Mouse (Mus musculus): ENCODE measurements around the gene Rnf222. TPM values are rescaled to one million over a fixed set of nuclear protein-coding genes. Genes with fewer than 3 reads are reported as not detected.

Rnf222 gene
- polyA plus RNA-seq, 1 experiment from 2014 or later = 0.11 TPM

DNA sequence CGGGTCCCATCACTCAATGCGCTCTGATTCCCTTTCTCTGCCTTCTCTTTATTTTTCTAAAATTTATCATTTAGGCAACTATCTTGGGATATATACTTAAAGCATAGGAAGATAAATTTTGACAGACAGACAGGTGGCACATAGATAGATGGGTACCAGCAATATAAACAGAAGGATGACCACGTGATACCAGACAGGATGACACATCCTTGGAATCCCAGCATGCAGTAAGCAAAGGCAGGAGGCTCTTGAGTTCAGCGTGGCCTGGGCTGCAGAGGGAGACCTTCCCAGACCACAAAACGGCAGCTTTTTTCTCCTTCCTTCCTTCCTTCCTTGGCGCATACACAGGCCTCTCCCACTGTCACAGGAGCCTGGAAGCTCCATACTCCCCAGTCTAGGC lies 9.5 kb downstream of the Rnf222 start:
- peaks cover 5% of the 10 kb centered on the region for H3K36me3 ChIP-seq (ENCODE audit: insufficient read depth)
- 54% methylated on average over 6 of the region's 6 CpGs for WGBS
- H3K27ac ChIP-seq (ENCODE audit: low read depth) = no peak overlapping the region
- H3K9ac ChIP-seq = no peak overlapping the region
- ATAC-seq (ENCODE audit: insufficient read depth) = no peak
- no peaks in the 10 kb centered on the region for H3K27me3 ChIP-seq (ENCODE audit: insufficient read depth, low read length)
- no peak overlapping the region for H3K4me2 ChIP-seq
- H3K4me1 ChIP-seq (ENCODE audit: insufficient read depth) = peaks cover 3% of the 10 kb centered on the region; the same call in 1 of the 2 replicates
- no peaks in the 10 kb centered on the region for H3K9me3 ChIP-seq (ENCODE audit: low read depth, low read length)
- H3K4me3 ChIP-seq (ENCODE audit: low read depth, low read length) = no peak overlapping the region
- TF ChIP-seq CTCF (IDR thresholded peaks at IDR 0.05; ENCODE audit: low read depth) = no peak
- no peak for DNase-seq

DNA sequence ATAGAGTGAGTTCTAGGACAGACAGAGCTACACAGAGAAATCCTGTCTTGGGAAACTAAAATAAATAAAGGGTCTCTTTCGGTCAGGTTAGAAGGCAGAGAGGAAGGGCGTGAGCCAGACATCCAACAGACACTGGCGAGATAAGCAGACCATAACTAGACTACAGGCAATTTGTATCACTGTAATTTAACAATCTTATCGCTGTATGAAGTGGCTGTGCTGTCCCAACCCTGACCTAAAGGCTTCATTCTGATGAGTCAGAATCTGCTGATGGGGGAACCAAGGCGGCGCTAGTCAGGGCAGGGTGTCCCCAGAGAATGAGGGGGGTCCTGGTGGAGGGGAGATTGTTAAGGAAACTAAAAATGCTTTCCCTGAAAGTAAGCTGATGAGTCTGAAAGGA lies 10.4 kb downstream of the Rnf222 start:
- WGBS = 71% methylated on average over 6 of the region's 6 CpGs
- DNase-seq = no peak

DNA sequence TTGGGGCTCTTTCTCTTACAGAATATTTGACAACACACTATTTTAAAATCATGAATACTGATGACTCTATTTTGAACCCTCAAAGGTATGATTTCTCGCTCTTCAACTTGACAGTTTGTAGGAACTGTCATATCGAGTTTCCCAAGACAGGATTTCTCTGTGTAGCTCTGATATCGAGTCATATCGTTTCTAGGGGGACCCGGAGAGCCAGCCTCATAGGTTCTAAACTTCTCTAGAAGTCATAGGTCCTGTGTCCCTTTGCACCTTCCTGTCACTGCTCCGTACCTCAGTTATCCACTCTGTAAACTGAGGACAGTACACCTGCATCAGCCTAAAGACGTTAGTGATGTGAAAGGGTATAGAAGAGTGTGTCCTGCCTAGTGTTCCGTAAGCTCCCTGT lies 11.5 kb downstream of the Rnf222 start:
- TF ChIP-seq CTCF (IDR thresholded peaks at IDR 0.05; ENCODE audit: low read depth) = no peak
- Histone ChIP-seq H3K27ac (ENCODE audit: low read depth) (no peak overlapping the region), H3K4me2 (no peak overlapping the region), H3K4me1 (ENCODE audit: insufficient read depth) (peaks cover 3% of the 10 kb centered on the region; the same call in 1 of the 2 replicates), H3K9ac (no peak overlapping the region), H3K9me3 (ENCODE audit: low read depth, low read length) (no peaks in the 10 kb centered on the region), H3K27me3 (ENCODE audit: insufficient read depth, low read length) (no peaks in the 10 kb centered on the region), H3K36me3 (ENCODE audit: insufficient read depth) (peaks cover 25% of the 10 kb centered on the region), H3K4me3 (ENCODE audit: low read depth, low read length) (no peak overlapping the region)
- DNase-seq (no peak), ATAC-seq (ENCODE audit: insufficient read depth) (no peak)
- WGBS = 83% methylated on average over 8 of the region's 8 CpGs

More for the DNA sequence above, 10.4 kb downstream of the Rnf222 start:
- H3K36me3 ChIP-seq (ENCODE audit: insufficient read depth) = peaks cover 15% of the 10 kb centered on the region
- no peak for TF ChIP-seq CTCF (IDR thresholded peaks at IDR 0.05; ENCODE audit: low read depth)
- H3K27me3 ChIP-seq (ENCODE audit: insufficient read depth, low read length) = no peaks in the 10 kb centered on the region
- peaks cover 3% of the 10 kb centered on the region; the same call in 1 of the 2 replicates for H3K4me1 ChIP-seq (ENCODE audit: insufficient read depth)
- H3K27ac ChIP-seq (ENCODE audit: low read depth) = no peak overlapping the region
- H3K4me2 ChIP-seq = no peak overlapping the region
- no peak for ATAC-seq (ENCODE audit: insufficient read depth)
- no peak overlapping the region for H3K9ac ChIP-seq
- H3K9me3 ChIP-seq (ENCODE audit: low read depth, low read length) = no peaks in the 10 kb centered on the region
- no peak overlapping the region for H3K4me3 ChIP-seq (ENCODE audit: low read depth, low read length)

DNA sequence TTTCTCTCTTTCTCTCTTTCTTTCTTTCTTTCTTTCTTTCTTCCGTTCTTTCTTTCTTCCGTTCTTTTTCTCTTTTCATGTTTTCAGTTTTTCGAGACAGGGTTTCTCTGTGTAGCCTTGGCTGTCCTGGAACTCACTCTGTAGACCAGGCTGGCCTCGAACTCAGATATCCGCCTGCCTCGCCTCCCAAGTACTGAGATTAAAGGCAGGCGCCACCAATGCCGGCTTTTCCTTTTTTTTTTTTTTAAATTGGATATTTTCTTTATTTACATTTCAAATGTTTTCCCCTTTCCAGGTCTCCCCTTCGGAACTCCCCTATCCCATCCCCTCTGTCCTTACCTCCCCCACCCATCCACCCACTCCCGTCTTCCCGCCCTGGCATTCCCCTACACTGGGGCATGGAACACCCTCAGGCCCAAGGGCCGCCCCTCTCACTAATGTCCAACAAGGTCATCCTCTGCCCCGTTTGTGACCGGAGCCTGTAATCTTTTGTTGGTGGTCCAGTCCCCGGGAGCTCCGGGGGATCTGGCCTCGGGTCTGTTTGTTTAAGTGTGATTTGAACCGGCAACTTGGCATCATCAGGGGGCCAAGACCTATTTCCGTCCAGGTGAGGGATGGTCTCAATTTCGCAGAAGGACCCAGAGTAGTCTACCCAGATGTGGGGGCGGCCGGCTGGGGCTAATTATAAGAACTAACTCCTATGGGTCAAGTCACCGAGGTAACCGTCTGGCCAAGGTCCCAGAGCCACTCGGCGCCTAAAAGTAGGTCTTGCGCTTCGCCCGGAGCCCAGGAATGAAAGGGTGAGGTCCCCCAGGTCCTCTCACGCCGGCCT lies 12.4 kb downstream of the Rnf222 start:
- ATAC-seq (ENCODE audit: insufficient read depth) = peak; percentile 41
- peaks cover 3% of the 10 kb centered on the region; the same call in 1 of the 2 replicates for H3K4me1 ChIP-seq (ENCODE audit: insufficient read depth)
- WGBS = 24% methylated on average over 31 of the region's 31 CpGs
- H3K9ac ChIP-seq = peak overlapping the region; percentile 99
- H3K36me3 ChIP-seq (ENCODE audit: insufficient read depth) = peaks cover 34% of the 10 kb centered on the region
- no peak for TF ChIP-seq CTCF (IDR thresholded peaks at IDR 0.05; ENCODE audit: low read depth)
- H3K9me3 ChIP-seq (ENCODE audit: low read depth, low read length) = no peaks in the 10 kb centered on the region
- H3K4me3 ChIP-seq (ENCODE audit: low read depth, low read length) = peak overlapping the region; percentile 96
- H3K27me3 ChIP-seq (ENCODE audit: insufficient read depth, low read length) = no peaks in the 10 kb centered on the region
- H3K27ac ChIP-seq (ENCODE audit: low read depth) = no peak overlapping the region
- peak overlapping the region; percentile 69 for H3K4me2 ChIP-seq
- no peak for DNase-seq

DNA sequence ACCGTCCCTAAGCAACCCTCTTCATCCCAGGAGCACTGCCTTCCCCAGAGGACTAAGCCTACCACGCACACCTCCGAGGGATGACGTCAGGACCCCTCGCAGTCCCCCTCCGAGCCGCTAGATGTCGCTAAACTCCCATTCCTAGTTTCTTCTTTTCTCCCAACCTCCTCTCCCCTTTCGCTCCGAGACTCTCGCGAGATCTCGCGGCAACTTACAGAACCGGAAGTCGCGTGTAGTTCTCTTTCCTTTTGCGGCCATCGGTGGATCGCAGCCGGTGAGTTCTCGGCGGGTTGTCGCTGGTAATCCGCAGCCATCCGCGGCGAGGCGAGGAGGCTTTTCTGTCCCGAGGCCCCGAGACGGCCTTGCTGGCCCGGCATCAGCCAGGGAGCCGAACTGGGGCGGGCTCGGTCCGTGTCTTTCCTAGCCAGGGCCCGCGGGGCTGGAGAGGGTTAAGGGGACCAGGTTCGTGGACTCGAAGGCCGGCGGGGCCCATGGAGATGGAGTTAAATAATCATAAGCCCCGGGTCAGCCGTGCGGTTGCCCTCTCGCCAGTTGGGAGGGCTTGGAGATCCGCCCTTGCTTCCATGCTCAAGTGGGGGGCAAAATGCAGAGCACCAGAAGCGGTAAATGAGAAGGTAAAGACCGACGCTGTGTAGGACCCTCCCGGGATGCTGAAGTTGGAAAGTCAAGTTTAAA lies 13.1 kb downstream of the Rnf222 start, which contains the start of gene Rpl26:
Gene Rpl26 (plus strand): TSS at position 233 of the 696 bp plus-strand sequence.
- H3K36me3 ChIP-seq (ENCODE audit: insufficient read depth) = peaks cover 41% of the 10 kb centered on the region
- H3K4me1 ChIP-seq (ENCODE audit: insufficient read depth) = peaks cover 3% of the 10 kb centered on the region; the same call in 1 of the 2 replicates
- peak within 1 kb of the TSS; percentile 79 for H3K4me2 ChIP-seq
- TF ChIP-seq CTCF (IDR thresholded peaks at IDR 0.05; ENCODE audit: low read depth) = peak; percentile 99
- DNase-seq (peak; percentile 100), ATAC-seq (ENCODE audit: insufficient read depth) (peak; percentile 85)
- no peaks in the 10 kb centered on the region for H3K9me3 ChIP-seq (ENCODE audit: low read depth, low read length)
- peak within 1 kb of the TSS; percentile 99 for H3K9ac ChIP-seq
- no peaks in the 10 kb centered on the region for H3K27me3 ChIP-seq (ENCODE audit: insufficient read depth, low read length)
- peak within 1 kb of the TSS; percentile 96 for H3K4me3 ChIP-seq (ENCODE audit: low read depth, low read length)
- H3K27ac ChIP-seq (ENCODE audit: low read depth) = peak within 1 kb of the TSS; percentile 88
- under 1% methylated on average over 52 of the region's 52 CpGs for WGBS

DNA sequence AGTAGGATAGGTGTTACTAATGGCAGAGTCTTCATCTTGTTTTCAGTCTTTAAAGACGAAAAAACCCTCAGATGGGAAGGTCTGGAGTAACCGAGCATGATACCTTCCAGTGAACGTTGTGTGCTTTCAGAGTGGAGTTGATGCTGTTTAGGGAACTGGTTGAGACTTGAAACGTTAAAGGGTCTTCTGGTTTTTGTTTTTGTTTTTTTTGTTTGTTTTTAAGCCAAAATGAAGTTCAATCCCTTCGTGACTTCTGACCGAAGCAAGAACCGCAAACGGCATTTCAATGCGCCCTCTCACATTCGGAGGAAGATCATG lies 13.7 kb downstream of the Rnf222 start:
- peak overlapping the region; percentile 88 for H3K27ac ChIP-seq (ENCODE audit: low read depth)
- peak overlapping the region; percentile 99 for H3K9ac ChIP-seq
- H3K4me3 ChIP-seq (ENCODE audit: low read depth, low read length) = peak overlapping the region; percentile 96
- WGBS = under 1% methylated on average over 10 of the region's 10 CpGs
- ATAC-seq (ENCODE audit: insufficient read depth) (no peak), DNase-seq (no peak)
- H3K4me1 ChIP-seq (ENCODE audit: insufficient read depth) = peaks cover 3% of the 10 kb centered on the region; the same call in 1 of the 2 replicates
- no peaks in the 10 kb centered on the region for H3K9me3 ChIP-seq (ENCODE audit: low read depth, low read length)
- TF ChIP-seq CTCF (IDR thresholded peaks at IDR 0.05; ENCODE audit: low read depth) = no peak
- peaks cover 46% of the 10 kb centered on the region for H3K36me3 ChIP-seq (ENCODE audit: insufficient read depth)
- H3K27me3 ChIP-seq (ENCODE audit: insufficient read depth, low read length) = no peaks in the 10 kb centered on the region
- peak overlapping the region; percentile 79 for H3K4me2 ChIP-seq

DNA sequence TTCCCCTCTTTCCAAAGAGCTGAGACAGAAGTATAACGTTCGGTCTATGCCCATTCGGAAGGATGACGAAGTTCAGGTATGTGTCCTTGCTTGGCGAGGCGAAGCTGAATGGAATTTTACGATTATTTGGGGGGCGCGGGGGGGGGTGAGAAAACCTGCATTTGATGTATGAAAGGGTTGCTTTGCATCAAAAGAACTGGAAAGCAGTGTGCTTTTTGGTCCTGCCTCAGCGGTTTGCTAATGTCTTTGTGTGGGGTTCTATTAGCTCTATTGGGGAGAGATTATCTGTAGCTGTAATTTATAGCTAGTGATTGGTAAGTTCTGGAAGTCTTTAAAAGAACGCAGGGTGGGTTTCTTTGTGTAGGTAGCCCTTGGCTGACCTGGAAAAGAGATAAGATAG lies 14.0 kb downstream of the Rnf222 start:
- 3% methylated on average over 11 of the region's 11 CpGs for WGBS
- ATAC-seq (ENCODE audit: insufficient read depth) = no peak
- H3K4me1 ChIP-seq (ENCODE audit: insufficient read depth) = peaks cover 3% of the 10 kb centered on the region; the same call in 1 of the 2 replicates
- H3K4me2 ChIP-seq = peak overlapping the region; percentile 79
- no peaks in the 10 kb centered on the region for H3K9me3 ChIP-seq (ENCODE audit: low read depth, low read length)
- H3K4me3 ChIP-seq (ENCODE audit: low read depth, low read length) = peak overlapping the region; percentile 96
- H3K27ac ChIP-seq (ENCODE audit: low read depth) = peak overlapping the region; percentile 88
- H3K36me3 ChIP-seq (ENCODE audit: insufficient read depth) = peaks cover 47% of the 10 kb centered on the region
- H3K9ac ChIP-seq = peak overlapping the region; percentile 99
- DNase-seq = no peak
- no peak for TF ChIP-seq CTCF (IDR thresholded peaks at IDR 0.05; ENCODE audit: low read depth)
- no peaks in the 10 kb centered on the region for H3K27me3 ChIP-seq (ENCODE audit: insufficient read depth, low read length)
